Mouse (Mus musculus): ENCODE measurements around the gene Osmr. TPM values are rescaled to one million over a fixed set of nuclear protein-coding genes. Genes with fewer than 3 reads are reported as not detected.
"Not testable (repeated sequence)": the region's sequence is repeated elsewhere in the genome, so short reads cannot be mapped to it uniquely, and the experiment has no call there.

The Osmr gene
- polyA plus RNA-seq, 1 experiment from 2014 or later = 0.42 TPM

DNA sequence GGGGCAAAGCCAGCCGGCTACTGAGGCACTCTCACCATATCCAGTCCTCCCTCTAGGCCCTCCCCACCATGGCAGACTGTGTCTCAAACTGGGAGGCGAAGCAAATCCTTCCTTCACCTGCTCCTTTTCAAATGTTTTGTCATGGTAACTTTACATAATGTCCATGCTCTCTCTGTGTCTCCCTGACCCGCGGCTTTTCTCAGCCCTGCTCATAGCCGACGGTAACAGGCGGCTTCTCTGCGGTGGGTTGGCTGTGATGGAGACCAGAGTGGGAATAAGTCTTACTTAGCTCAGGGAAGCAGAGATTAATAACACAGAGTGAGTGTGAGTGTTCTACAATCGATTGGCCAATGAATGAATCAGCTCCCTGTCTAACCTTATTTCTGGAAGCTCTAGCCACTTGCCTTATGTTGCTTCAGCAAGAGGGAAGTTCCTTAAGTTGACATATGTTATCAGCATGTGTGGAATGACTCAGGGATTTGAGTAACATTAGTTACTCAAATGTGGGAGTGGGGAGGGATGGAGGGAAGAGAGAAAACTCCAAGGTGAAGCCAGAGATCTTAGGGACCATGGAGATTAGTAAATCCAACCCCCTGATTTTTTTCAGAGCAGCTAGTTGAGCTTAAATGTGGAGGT, 17.4 kb downstream of the Osmr start:
- H3K9me3 ChIP-seq (replicated peaks; ENCODE audit: control insufficient read depth, low read length) = no peaks in the 10 kb centered on the region
- H3K9ac ChIP-seq (replicated peaks; ENCODE audit: low read length) = no peak overlapping the region
- H3K36me3 ChIP-seq (replicated peaks; ENCODE audit: control insufficient read depth, insufficient read depth, low read depth, low read length) = no peaks in the 10 kb centered on the region
- no peak overlapping the region for H3K4me3 ChIP-seq (ENCODE audit: low read depth, low read length)
- WGBS = 84% methylated on average over 9 of the region's 9 CpGs
- H3K4me1 ChIP-seq (ENCODE audit: control insufficient read depth, insufficient read depth, low read length) = no peaks in the 10 kb centered on the region
- ATAC-seq (replicated peaks; ENCODE audit: insufficient number of reproducible peaks, low FRiP score, low TSS enrichment, low read depth) (no peak), DNase-seq (ENCODE audit: low spot score) (no peak)
- no peaks in the 10 kb centered on the region for H3K27me3 ChIP-seq (ENCODE audit: control insufficient read depth, insufficient read depth, low read length)
- H3K4me2 ChIP-seq (ENCODE audit: low read depth, low read length) = no peak overlapping the region
- H3K27ac ChIP-seq (replicated peaks; ENCODE audit: low read depth, low read length) = no peak overlapping the region

DNA sequence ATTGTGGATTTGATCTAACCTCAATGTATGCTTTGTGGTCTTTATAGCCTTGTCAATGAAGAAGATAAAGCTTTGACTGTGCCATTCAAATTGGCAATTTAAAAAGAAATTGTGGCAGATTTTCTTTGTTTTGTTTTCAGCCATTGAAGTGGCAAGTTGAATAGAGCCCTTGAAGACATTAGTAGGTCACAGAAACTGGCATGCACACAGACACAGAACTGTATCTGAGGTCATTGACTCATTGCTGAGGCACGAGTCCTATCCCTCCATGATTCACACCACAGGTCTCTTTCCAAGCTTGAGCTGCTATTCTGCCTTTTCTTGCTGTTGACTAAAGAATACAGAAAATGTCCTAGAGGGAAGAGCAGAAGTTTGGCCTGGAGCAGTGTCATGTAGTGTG, 24.9 kb downstream of the Osmr start:
- Histone ChIP-seq H3K4me3 (ENCODE audit: low read depth, low read length) (no peak overlapping the region), H3K36me3 (replicated peaks; ENCODE audit: control insufficient read depth, insufficient read depth, low read depth, low read length) (no peaks in the 10 kb centered on the region), H3K27ac (replicated peaks; ENCODE audit: low read depth, low read length) (no peak overlapping the region), H3K9me3 (replicated peaks; ENCODE audit: control insufficient read depth, low read length) (no peaks in the 10 kb centered on the region), H3K4me2 (ENCODE audit: low read depth, low read length) (no peak overlapping the region), H3K9ac (replicated peaks; ENCODE audit: low read length) (no peak overlapping the region), H3K27me3 (ENCODE audit: control insufficient read depth, insufficient read depth, low read length) (no peaks in the 10 kb centered on the region), H3K4me1 (ENCODE audit: control insufficient read depth, insufficient read depth, low read length) (no peaks in the 10 kb centered on the region)
- WGBS = 68% methylated on average over 1 of the region's 1 CpGs
- DNase-seq (ENCODE audit: low spot score) = no peak
- ATAC-seq (replicated peaks; ENCODE audit: insufficient number of reproducible peaks, low FRiP score, low TSS enrichment, low read depth) = no peak

GRCm38 (mm10) chr15:6840199-6840598, 34.6 kb downstream of the Osmr start:
- no peak overlapping the region for H3K9ac ChIP-seq (replicated peaks; ENCODE audit: low read length)
- H3K36me3 ChIP-seq (replicated peaks; ENCODE audit: control insufficient read depth, insufficient read depth, low read depth, low read length) = no peaks in the 10 kb centered on the region
- H3K9me3 ChIP-seq (replicated peaks; ENCODE audit: control insufficient read depth, low read length) = no peaks in the 10 kb centered on the region
- WGBS = 52% methylated on average over 4 of the region's 4 CpGs
- H3K27ac ChIP-seq (replicated peaks; ENCODE audit: low read depth, low read length) = no peak overlapping the region
- ATAC-seq (replicated peaks; ENCODE audit: insufficient number of reproducible peaks, low FRiP score, low TSS enrichment, low read depth) = peak; percentile 34; the same call in 1 of the 2 replicates
- DNase-seq (ENCODE audit: low spot score) = peak; percentile 56
- H3K4me3 ChIP-seq (ENCODE audit: low read depth, low read length) = no peak overlapping the region
- H3K4me1 ChIP-seq (ENCODE audit: control insufficient read depth, insufficient read depth, low read length) = no peaks in the 10 kb centered on the region
- no peaks in the 10 kb centered on the region for H3K27me3 ChIP-seq (ENCODE audit: control insufficient read depth, insufficient read depth, low read length)
- H3K4me2 ChIP-seq (ENCODE audit: low read depth, low read length) = no peak overlapping the region

DNA sequence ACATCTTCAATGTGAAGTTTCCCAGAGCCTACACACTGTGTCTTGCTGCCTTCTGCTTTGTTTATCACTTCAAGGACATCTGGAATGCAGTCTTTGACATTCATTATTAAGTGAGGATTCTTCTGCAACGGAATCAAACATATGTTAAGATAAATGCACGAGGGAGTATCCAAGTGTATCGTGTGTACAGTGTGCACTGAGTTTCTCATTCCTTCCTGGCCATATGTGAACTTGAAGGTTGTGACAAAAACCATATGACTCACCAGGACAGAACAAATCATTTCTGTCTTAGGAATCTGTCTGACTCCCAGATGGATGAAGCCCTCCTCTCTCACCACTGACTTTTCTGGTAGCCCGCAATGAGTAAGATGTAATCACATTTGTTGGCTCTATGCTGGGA, 59.0 kb downstream of the Osmr start:
- Histone ChIP-seq H3K27ac (replicated peaks; ENCODE audit: low read depth, low read length) (no peak overlapping the region), H3K4me2 (ENCODE audit: low read depth, low read length) (no peak overlapping the region), H3K9ac (replicated peaks; ENCODE audit: low read length) (no peak overlapping the region), H3K36me3 (replicated peaks; ENCODE audit: control insufficient read depth, insufficient read depth, low read depth, low read length) (no peaks in the 10 kb centered on the region), H3K4me1 (ENCODE audit: control insufficient read depth, insufficient read depth, low read length) (no peaks in the 10 kb centered on the region), H3K27me3 (ENCODE audit: control insufficient read depth, insufficient read depth, low read length) (no peaks in the 10 kb centered on the region), H3K9me3 (replicated peaks; ENCODE audit: control insufficient read depth, low read length) (no peaks in the 10 kb centered on the region), H3K4me3 (ENCODE audit: low read depth, low read length) (no peak overlapping the region)
- WGBS = 80% methylated on average over 4 of the region's 4 CpGs
- DNase-seq (ENCODE audit: low spot score) (no peak), ATAC-seq (replicated peaks; ENCODE audit: insufficient number of reproducible peaks, low FRiP score, low TSS enrichment, low read depth) (no peak)

DNA sequence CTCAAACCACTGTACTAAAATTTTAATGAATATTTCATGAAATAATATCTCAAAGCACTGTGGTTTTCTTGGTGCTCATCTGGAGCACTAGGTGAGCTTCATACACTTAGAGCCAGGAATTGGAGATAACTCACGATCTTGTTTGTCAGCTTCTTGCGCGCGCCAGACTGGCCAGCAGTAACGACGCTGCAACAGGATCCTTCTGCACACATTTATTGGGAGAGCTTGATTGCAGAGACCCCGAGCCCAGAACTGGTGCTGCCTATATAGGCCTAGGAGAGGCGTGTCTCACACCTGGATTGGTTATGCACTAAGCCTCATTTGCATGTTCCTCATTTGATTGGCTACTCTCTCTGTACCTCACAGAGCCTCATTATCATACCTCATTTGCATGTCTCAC, 73.6 kb downstream of the Osmr start:
- H3K4me2 ChIP-seq (ENCODE audit: low read depth, low read length); H3K4me1 ChIP-seq (ENCODE audit: control insufficient read depth, insufficient read depth, low read length); H3K9ac ChIP-seq (replicated peaks; ENCODE audit: low read length); DNase-seq (ENCODE audit: low spot score); ATAC-seq (replicated peaks; ENCODE audit: insufficient number of reproducible peaks, low FRiP score, low TSS enrichment, low read depth); H3K9me3 ChIP-seq (replicated peaks; ENCODE audit: control insufficient read depth, low read length); H3K27me3 ChIP-seq (ENCODE audit: control insufficient read depth, insufficient read depth, low read length); H3K4me3 ChIP-seq (ENCODE audit: low read depth, low read length); H3K27ac ChIP-seq (replicated peaks; ENCODE audit: low read depth, low read length): not testable (repeated sequence)
- H3K36me3 ChIP-seq (replicated peaks; ENCODE audit: control insufficient read depth, insufficient read depth, low read depth, low read length) = peaks cover 10% of the 10 kb centered on the region
- WGBS = 95% methylated on average over 8 of the region's 8 CpGs

DNA sequence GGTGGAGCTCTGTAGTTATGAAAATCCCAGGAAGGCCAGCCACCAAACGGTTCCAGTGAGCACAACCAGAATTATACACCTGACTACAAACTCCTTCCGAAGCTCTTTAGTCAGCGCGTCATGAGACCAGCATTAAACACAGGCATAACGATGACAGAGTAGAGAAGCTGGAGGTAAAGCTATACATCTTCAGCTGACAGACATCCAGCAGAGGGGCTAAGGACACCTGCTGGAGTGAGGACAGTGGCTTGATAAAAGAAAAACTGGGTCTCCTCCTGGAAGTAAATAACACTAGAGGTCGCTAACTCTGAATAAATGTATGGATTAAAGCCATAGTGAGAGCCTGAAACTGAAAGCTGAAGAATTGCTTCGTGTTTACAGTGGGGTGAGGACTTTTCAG, 81.9 kb downstream of the Osmr start:
- WGBS = 83% methylated on average over 7 of the region's 7 CpGs
- no peak overlapping the region for H3K9ac ChIP-seq (replicated peaks; ENCODE audit: low read length)
- H3K4me1 ChIP-seq (ENCODE audit: control insufficient read depth, insufficient read depth, low read length) = no peaks in the 10 kb centered on the region
- peaks cover 14% of the 10 kb centered on the region for H3K36me3 ChIP-seq (replicated peaks; ENCODE audit: control insufficient read depth, insufficient read depth, low read depth, low read length)
- no peak overlapping the region for H3K27ac ChIP-seq (replicated peaks; ENCODE audit: low read depth, low read length)
- no peak overlapping the region for H3K4me2 ChIP-seq (ENCODE audit: low read depth, low read length)
- DNase-seq (ENCODE audit: low spot score) = no peak
- no peak overlapping the region for H3K4me3 ChIP-seq (ENCODE audit: low read depth, low read length)
- no peaks in the 10 kb centered on the region for H3K27me3 ChIP-seq (ENCODE audit: control insufficient read depth, insufficient read depth, low read length)
- H3K9me3 ChIP-seq (replicated peaks; ENCODE audit: control insufficient read depth, low read length) = no peaks in the 10 kb centered on the region
- ATAC-seq (replicated peaks; ENCODE audit: insufficient number of reproducible peaks, low FRiP score, low TSS enrichment, low read depth) = no peak

- H3K27me3 ChIP-seq (ENCODE audit: control insufficient read depth, insufficient read depth, low read length) = no peaks in the 10 kb centered on the region
- no peaks in the 10 kb centered on the region for H3K4me1 ChIP-seq (ENCODE audit: control insufficient read depth, insufficient read depth, low read length)
- DNase-seq (ENCODE audit: low spot score) = no peak
- H3K36me3 ChIP-seq (replicated peaks; ENCODE audit: control insufficient read depth, insufficient read depth, low read depth, low read length) = peaks cover 13% of the 10 kb centered on the region
- 94% methylated on average over 11 of the region's 11 CpGs for whole genome bisulfite sequencing
- H3K9ac ChIP-seq (replicated peaks; ENCODE audit: low read length) = no peak overlapping the region
- no peak for ATAC-seq (replicated peaks; ENCODE audit: insufficient number of reproducible peaks, low FRiP score, low TSS enrichment, low read depth)
- H3K4me2 ChIP-seq (ENCODE audit: low read depth, low read length) = no peak overlapping the region
- H3K9me3 ChIP-seq (replicated peaks; ENCODE audit: control insufficient read depth, low read length) = no peaks in the 10 kb centered on the region
- H3K4me3 ChIP-seq (ENCODE audit: low read depth, low read length) = no peak overlapping the region
- H3K27ac ChIP-seq (replicated peaks; ENCODE audit: low read depth, low read length) = no peak overlapping the region
Measured at GRCm38 (mm10) chr15:6791648-6792047, 83.1 kb downstream of the Osmr start.

DNA sequence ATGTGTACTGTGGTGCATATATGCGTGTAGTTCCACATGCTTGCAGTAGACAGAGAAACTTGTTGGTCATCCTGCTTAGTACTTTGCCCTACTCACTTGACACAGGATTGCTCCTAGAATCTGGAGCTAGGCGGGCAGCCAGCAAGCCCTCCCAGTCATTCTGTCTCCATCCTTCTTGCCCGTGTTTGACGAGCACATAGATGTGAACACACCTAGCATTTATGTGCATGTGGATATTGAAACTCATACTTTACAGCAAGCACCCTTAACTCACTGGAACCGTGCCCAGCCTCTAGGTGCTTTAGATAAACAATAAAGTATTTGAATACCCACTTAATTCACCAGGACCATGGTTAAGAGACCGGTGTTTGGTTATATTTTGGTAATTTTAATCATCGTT, 84.8 kb downstream of the Osmr start:
- H3K9ac ChIP-seq (replicated peaks; ENCODE audit: low read length) = no peak overlapping the region
- H3K9me3 ChIP-seq (replicated peaks; ENCODE audit: control insufficient read depth, low read length) = no peaks in the 10 kb centered on the region
- 93% methylated on average over 7 of the region's 7 CpGs for WGBS
- no peaks in the 10 kb centered on the region for H3K4me1 ChIP-seq (ENCODE audit: control insufficient read depth, insufficient read depth, low read length)
- H3K36me3 ChIP-seq (replicated peaks; ENCODE audit: control insufficient read depth, insufficient read depth, low read depth, low read length) = peaks cover 6% of the 10 kb centered on the region; the same call in 1 of the 2 replicates
- DNase-seq (ENCODE audit: low spot score) (no peak), ATAC-seq (replicated peaks; ENCODE audit: insufficient number of reproducible peaks, low FRiP score, low TSS enrichment, low read depth) (no peak)
- H3K27me3 ChIP-seq (ENCODE audit: control insufficient read depth, insufficient read depth, low read length) = no peaks in the 10 kb centered on the region
- H3K27ac ChIP-seq (replicated peaks; ENCODE audit: low read depth, low read length) = no peak overlapping the region
- H3K4me2 ChIP-seq (ENCODE audit: low read depth, low read length) = no peak overlapping the region
- no peak overlapping the region for H3K4me3 ChIP-seq (ENCODE audit: low read depth, low read length)
